Mouse (Mus musculus): ENCODE measurements around the gene Kalrn. TPM values are rescaled to one million over a fixed set of nuclear protein-coding genes. Genes with fewer than 3 reads are reported as not detected.

Kalrn gene
- total RNA-seq, 2 experiments from 2014 or later, result 18.6 to 24.1 TPM

Other genes with a start within 250 kb of the Kalrn start
- gene Ropn1, start 76.4 kb upstream of the Kalrn start, total RNA-seq (2021), result not detected
- 1 to 10 TPM; 1.9 to 2.1 TPM for gene Ccdc14, start 117.1 kb upstream of the Kalrn start, total RNA-seq (2021)
- gene Mylk, start 171.7 kb upstream of the Kalrn start, total RNA-seq (2021), result 10 to 100 TPM; 21.8 to 26.2 TPM

All from gastrocnemius, adult 18-20 months (tissue).